In the genomic region with DNA sequence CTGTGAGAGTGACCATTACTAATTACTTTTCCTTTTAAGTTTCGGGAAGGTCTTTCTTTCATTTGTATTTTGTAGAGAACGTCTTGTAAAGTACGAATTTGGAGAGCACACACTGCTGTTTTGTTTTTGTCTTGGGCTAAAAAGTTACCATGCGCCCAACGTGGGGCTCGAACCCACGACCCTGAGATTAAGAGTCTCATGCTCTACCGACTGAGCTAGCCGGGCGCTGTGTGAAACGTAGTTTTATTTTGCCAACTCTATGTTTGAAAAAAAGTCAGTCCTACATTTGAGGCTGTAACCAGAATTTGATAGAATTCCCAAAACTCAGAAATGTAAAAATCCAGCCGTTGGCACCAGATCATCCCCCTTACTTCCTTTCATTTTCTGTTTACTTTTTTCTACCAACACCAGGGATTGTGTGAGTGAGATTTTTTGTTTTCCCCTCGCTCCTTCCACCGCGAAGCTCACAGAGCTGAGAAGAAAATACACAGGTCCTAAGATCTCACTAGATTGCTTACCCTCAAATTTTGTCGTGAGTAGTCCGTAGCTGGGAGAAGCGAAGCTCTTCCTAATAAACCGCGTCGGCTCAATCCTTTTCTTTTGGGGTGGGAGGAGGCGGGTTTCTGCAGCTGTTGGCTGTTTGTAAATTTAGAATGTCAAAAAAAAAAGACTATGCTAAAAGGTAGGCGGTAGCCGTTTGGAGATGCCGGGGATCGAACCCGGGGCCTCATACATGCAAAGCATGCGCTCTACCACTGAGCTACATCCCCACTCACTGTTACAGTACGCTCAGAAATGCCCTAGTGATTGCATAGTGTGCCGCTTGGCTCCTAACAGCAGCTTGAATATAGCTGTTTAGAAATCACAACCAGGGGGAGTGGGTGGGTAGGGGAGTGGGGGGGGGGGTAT, we compare ENCODE assay signal across 8 mouse cellular contexts. TPM values are rescaled to one million over a fixed set of nuclear protein-coding genes. Genes with fewer than 3 reads are reported as not detected.
A peak's percentile ranks its signal among the peaks of the same experiment; 100 is the strongest.
DNase-seq lines count a peak whose midpoint lies in the region; ATAC-seq lines count a peak whose summit lies in the region.

No protein-coding gene starts in this region.

- H3K4me3 ChIP-seq in embryonic facial prominence, embryonic 12.5 days = peak overlapping the region; percentile 60
- H3K4me3 ChIP-seq in limb, embryonic 12.5 days (replicated peaks) = peak overlapping the region; percentile 54
- H3K4me3 ChIP-seq in midbrain, embryonic 14.5 days (replicated peaks; ENCODE audit: low read depth, low read length) = peak overlapping the region; percentile 53

- 0 out of 2 replicates have a peak, but pooled peaks cover 6% of the 10 kb centered on the region for H3K4me1 ChIP-seq in embryonic facial prominence, embryonic 12.5 days
- peaks cover 13% of the 10 kb centered on the region; the same call in 1 of the 2 replicates for H3K4me1 ChIP-seq in limb, embryonic 12.5 days (replicated peaks)
- H3K4me1 ChIP-seq in midbrain, embryonic 14.5 days (ENCODE audit: control insufficient read depth, insufficient read depth, low read length) = peaks cover 7% of the 10 kb centered on the region

- peak overlapping the region; percentile 57 for H3K4me2 ChIP-seq in embryonic facial prominence, embryonic 12.5 days (replicated peaks)
- peak overlapping the region; percentile 62 for H3K4me2 ChIP-seq in limb, embryonic 12.5 days
- H3K4me2 ChIP-seq in midbrain, embryonic 14.5 days (ENCODE audit: low read length) = peak overlapping the region; percentile 65

- peak overlapping the region; percentile 45; the same call in 1 of the 2 replicates for H3K9ac ChIP-seq in embryonic facial prominence, embryonic 12.5 days
- H3K9ac ChIP-seq in limb, embryonic 12.5 days (replicated peaks) = peak overlapping the region; percentile 52; the same call in 1 of the 2 replicates
- H3K9ac ChIP-seq in midbrain, embryonic 14.5 days (replicated peaks; ENCODE audit: low read length) = peak overlapping the region; percentile 59

- peak; percentile 85 to 86 for DNase-seq in urinary bladder, adult 18-20 months (ENCODE audit: low spot score in 2 of 2)
- DNase-seq in urinary bladder, postnatal 10 days (ENCODE audit: low spot score) = no peak
- DNase-seq in heart, adult 18-20 months = peak; percentile 92 to 97
- DNase-seq in kidney, adult 18-20 months = peak; percentile 95
- peak; percentile 93 for DNase-seq in midbrain, embryonic 14.5 days
- DNase-seq in spleen, adult 18-20 months = peak; percentile 82 to 91

- no peaks in the 10 kb centered on the region for H3K36me3 ChIP-seq in embryonic facial prominence, embryonic 12.5 days
- H3K36me3 ChIP-seq in limb, embryonic 12.5 days = no peaks in the 10 kb centered on the region
- no peaks in the 10 kb centered on the region for H3K36me3 ChIP-seq in midbrain, embryonic 14.5 days (ENCODE audit: control insufficient read depth, insufficient read depth, low read length)

- under 1% methylated on average over 30 of the region's 30 CpGs for WGBS in embryonic facial prominence, embryonic 12.5 days
- 1% methylated on average over 30 of the region's 30 CpGs for WGBS in limb, embryonic 12.5 days
- WGBS in midbrain, embryonic 14.5 days = under 1% methylated on average over 30 of the region's 30 CpGs

- H3K9me3 ChIP-seq in embryonic facial prominence, embryonic 12.5 days = no peaks in the 10 kb centered on the region
- H3K9me3 ChIP-seq in limb, embryonic 12.5 days = no peaks in the 10 kb centered on the region
- H3K9me3 ChIP-seq in midbrain, embryonic 14.5 days (ENCODE audit: control insufficient read depth, low read length) = no peaks in the 10 kb centered on the region

- H3K27me3 ChIP-seq in embryonic facial prominence, embryonic 12.5 days = peaks cover 15% of the 10 kb centered on the region; the same call in 1 of the 2 replicates
- peaks cover 17% of the 10 kb centered on the region for H3K27me3 ChIP-seq in limb, embryonic 12.5 days
- H3K27me3 ChIP-seq in midbrain, embryonic 14.5 days (ENCODE audit: control insufficient read depth, insufficient read depth, low read length) = no peaks in the 10 kb centered on the region; the same call in 1 of the 2 replicates

- 0 out of 2 replicates have a peak overlapping the region, but pooled peaks have one; percentile 11 for H3K27ac ChIP-seq in embryonic facial prominence, embryonic 12.5 days
- H3K27ac ChIP-seq in limb, embryonic 12.5 days = peak overlapping the region; percentile 41; the same call in 1 of the 2 replicates
- peak overlapping the region; percentile 67 for H3K27ac ChIP-seq in midbrain, embryonic 14.5 days (replicated peaks; ENCODE audit: low read depth, low read length)

- ATAC-seq in embryonic facial prominence, embryonic 12.5 days (ENCODE audit: insufficient number of reproducible peaks, insufficient read depth, low FRiP score, low TSS enrichment) = peak; percentile 85
- peak; percentile 72 for ATAC-seq in limb, embryonic 12.5 days (ENCODE audit: insufficient number of reproducible peaks, insufficient read depth, low FRiP score, low TSS enrichment, low read depth)
- ATAC-seq in midbrain, embryonic 14.5 days (ENCODE audit: low FRiP score, low TSS enrichment) = peak; percentile 88

RNA-seq across cellular contexts. Expression of a gene that starts 7.5 kb away (rescaled TPM):
- polyA plus RNA-seq in embryonic facial prominence, embryonic 12.5 days (2016; fragmentation: Nextera tagmentation; extraction: Ambion mirVana) = 6.9 and 7.0 TPM in 2 replicates
- 1 to 10 TPM; 2.4 to 2.8 TPM for total RNA-seq in heart, adult 18-20 months (2021)
- 4.2 and 13.6 TPM in 2 replicates for polyA plus RNA-seq in limb, embryonic 12.5 days (2016; fragmentation: Nextera tagmentation; extraction: Ambion mirVana)
- polyA plus RNA-seq in midbrain, embryonic 14.5 days (2014; fragmentation: Nextera tagmentation; extraction: Ambion mirVana) = 3.2 and 4.5 TPM in 2 replicates

RNA-seq across cellular contexts. Expression of a gene that starts 8.0 kb away (rescaled TPM):
- 0.65 and 1.5 TPM in 2 replicates for polyA plus RNA-seq in embryonic facial prominence, embryonic 12.5 days (2016; fragmentation: Nextera tagmentation; extraction: Ambion mirVana)
- total RNA-seq in heart, adult 18-20 months (2021) = 10 to 100 TPM; 13.2 to 13.7 TPM
- polyA plus RNA-seq in limb, embryonic 12.5 days (2016; fragmentation: Nextera tagmentation; extraction: Ambion mirVana) = 0.34 and 1.3 TPM in 2 replicates
- 0.75 and 1.6 TPM in 2 replicates for polyA plus RNA-seq in midbrain, embryonic 14.5 days (2014; fragmentation: Nextera tagmentation; extraction: Ambion mirVana)

RNA-seq across cellular contexts. Expression of a gene that starts 16.8 kb away (rescaled TPM):
- 6.7 and 7.1 TPM in 2 replicates for polyA plus RNA-seq in embryonic facial prominence, embryonic 12.5 days (2016; fragmentation: Nextera tagmentation; extraction: Ambion mirVana)
- total RNA-seq in heart, adult 18-20 months (2021) = 10 to 100 TPM; 18.9 to 20.0 TPM
- 6.0 and 7.3 TPM in 2 replicates for polyA plus RNA-seq in limb, embryonic 12.5 days (2016; fragmentation: Nextera tagmentation; extraction: Ambion mirVana)
- 6.3 and 8.4 TPM in 2 replicates for polyA plus RNA-seq in midbrain, embryonic 14.5 days (2014; fragmentation: Nextera tagmentation; extraction: Ambion mirVana)

RNA-seq across cellular contexts. Expression of a gene that starts 33.9 kb away (rescaled TPM):
- polyA plus RNA-seq in embryonic facial prominence, embryonic 12.5 days (2016; fragmentation: Nextera tagmentation; extraction: Ambion mirVana) = 660 and 665 TPM in 2 replicates
- 100 to 1,000 TPM; 394 to 434 TPM for total RNA-seq in heart, adult 18-20 months (2021)
- 646 and 685 TPM in 2 replicates for polyA plus RNA-seq in limb, embryonic 12.5 days (2016; fragmentation: Nextera tagmentation; extraction: Ambion mirVana)
- polyA plus RNA-seq in midbrain, embryonic 14.5 days (2014; fragmentation: Nextera tagmentation; extraction: Ambion mirVana) = 505 and 506 TPM in 2 replicates

RNA-seq across cellular contexts. Expression of a gene that starts 37.5 kb away (rescaled TPM):
- polyA plus RNA-seq in embryonic facial prominence, embryonic 12.5 days (2016; fragmentation: Nextera tagmentation; extraction: Ambion mirVana) = 3.4 and 3.5 TPM in 2 replicates
- total RNA-seq in heart, adult 18-20 months (2021) = 10 to 100 TPM; 13.2 to 18.6 TPM
- 2.2 and 2.9 TPM in 2 replicates for polyA plus RNA-seq in limb, embryonic 12.5 days (2016; fragmentation: Nextera tagmentation; extraction: Ambion mirVana)
- 1.4 and 5.0 TPM in 2 replicates for polyA plus RNA-seq in midbrain, embryonic 14.5 days (2014; fragmentation: Nextera tagmentation; extraction: Ambion mirVana)

Comparison
In these comparisons a context has a peak if more than half of its experiments do, and no peak if none do; other contexts are left out.
1. H3K27ac ChIP-seq: peak in every context shown above with its lines; median percentile 67 in midbrain, embryonic 14.5 days; 41 in limb, embryonic 12.5 days; 11 in embryonic facial prominence, embryonic 12.5 days.